Mouse (Mus musculus): ENCODE results near the gene Cog6.
"Not testable (repeated sequence)": the region's sequence is repeated elsewhere in the genome, so short reads cannot be mapped to it uniquely, and the experiment has no call there.

Gene Cog6

GRCm38 (mm10) chr3:52985508-52985941 is 31.5 kb downstream of the Cog6 start:
- in situ Hi-C loops (cut with MboI; ENCODE audit: low pct_unique_long_range_greater_than_20kb in 1 of 2, low sequenced_read_pairs in 2 of 2, unreplicated experiment in 1 of 2), result not testable (repeated sequence)

- in situ Hi-C loops (cut with MboI; ENCODE audit: low pct_unique_long_range_greater_than_20kb in 1 of 2, low sequenced_read_pairs in 2 of 2, unreplicated experiment in 1 of 2), result no loop called here
Measured at GRCm38 (mm10) chr3:52983772-52984171, 33.3 kb downstream of the Cog6 start.

- in situ Hi-C loops (cut with MboI; ENCODE audit: low pct_unique_long_range_greater_than_20kb in 1 of 2, low sequenced_read_pairs in 2 of 2, unreplicated experiment in 1 of 2), result no loop called here
Measured at GRCm38 (mm10) chr3:52982993-52983392, 34.0 kb downstream of the Cog6 start.

GRCm38 (mm10) chr3:52974674-52975556 is 42.1 kb downstream of the Cog6 start:
- in situ Hi-C loops (cut with MboI; ENCODE audit: low pct_unique_long_range_greater_than_20kb in 1 of 2, low sequenced_read_pairs in 2 of 2, unreplicated experiment in 1 of 2), result no loop called here

GRCm38 (mm10) chr3:52972916-52973315 is 44.1 kb downstream of the Cog6 start:
- in situ Hi-C loops (cut with MboI; ENCODE audit: low pct_unique_long_range_greater_than_20kb in 1 of 2, low sequenced_read_pairs in 2 of 2, unreplicated experiment in 1 of 2), result no loop called here

- in situ Hi-C loops (cut with MboI; ENCODE audit: low pct_unique_long_range_greater_than_20kb in 1 of 2, low sequenced_read_pairs in 2 of 2, unreplicated experiment in 1 of 2), result no loop called here
Measured at GRCm38 (mm10) chr3:52967046-52967445, 50.0 kb downstream of the Cog6 start.

DNA sequence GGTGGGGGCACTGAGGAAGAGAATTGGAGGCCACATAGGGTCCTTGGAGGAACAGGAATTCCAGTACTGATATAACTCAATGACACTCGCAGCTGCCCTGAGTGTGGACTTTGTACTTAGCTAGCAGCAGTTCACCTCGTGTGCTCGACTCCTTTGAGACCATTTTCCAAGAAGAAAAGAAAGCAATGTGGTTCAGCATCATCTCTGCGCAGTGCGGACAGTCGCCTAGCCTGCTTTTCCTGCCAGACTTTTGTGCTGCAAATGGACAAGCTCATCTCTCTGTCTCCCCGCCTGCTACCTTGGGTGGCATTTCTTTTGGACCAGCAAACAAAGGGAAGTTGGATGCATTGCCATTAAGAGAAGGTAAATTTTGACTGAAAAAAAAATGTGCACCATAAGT is 52.8 kb downstream of the Cog6 start:
- in situ Hi-C loops (cut with MboI; ENCODE audit: low pct_unique_long_range_greater_than_20kb in 1 of 2, low sequenced_read_pairs in 2 of 2, unreplicated experiment in 1 of 2), result no loop called here

DNA sequence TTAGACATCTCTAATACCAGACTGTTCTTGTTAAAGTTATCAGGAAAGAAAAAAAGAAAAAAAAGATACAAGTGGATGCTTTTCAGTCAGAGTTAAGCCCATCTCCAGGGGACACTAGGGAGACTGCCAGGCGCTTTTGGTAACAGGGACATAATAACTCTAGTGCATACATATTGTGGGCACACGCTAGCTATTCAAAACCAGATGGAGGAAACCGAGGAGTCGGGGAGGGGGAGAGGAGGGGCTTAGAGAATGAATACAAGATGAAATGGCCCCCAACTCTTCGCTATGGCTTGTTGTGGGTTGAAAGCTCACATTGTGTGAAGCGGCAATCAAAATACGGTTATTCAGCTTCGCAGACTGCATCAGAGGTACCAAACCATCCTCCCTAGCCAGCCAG is 53.6 kb downstream of the Cog6 start:
- in situ Hi-C loops (cut with MboI; ENCODE audit: low pct_unique_long_range_greater_than_20kb in 1 of 2, low sequenced_read_pairs in 2 of 2, unreplicated experiment in 1 of 2), result no loop called here

DNA sequence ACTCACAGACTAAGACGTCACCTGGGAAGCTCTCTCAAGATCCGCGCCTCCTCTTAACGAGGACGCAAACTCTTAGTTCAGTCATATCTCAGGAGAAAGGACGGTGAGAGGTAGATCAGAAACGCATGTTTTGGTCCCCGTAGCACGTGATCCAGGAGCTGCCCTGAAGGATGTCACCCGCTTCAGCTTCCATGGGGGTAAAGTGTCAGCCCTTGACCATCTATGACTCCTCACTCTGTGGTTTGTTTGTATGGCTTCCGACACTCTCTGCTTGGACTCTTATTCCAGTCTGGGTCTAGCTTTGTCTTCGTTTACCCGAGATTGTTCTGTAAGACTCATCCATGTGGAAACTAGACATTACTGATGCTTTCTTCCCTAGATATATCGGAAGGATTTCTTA is 54.6 kb downstream of the Cog6 start:
- in situ Hi-C loops (cut with MboI; ENCODE audit: low pct_unique_long_range_greater_than_20kb in 1 of 2, low sequenced_read_pairs in 2 of 2, unreplicated experiment in 1 of 2), result no loop called here

GRCm38 (mm10) chr3:52961661-52962060 is 55.4 kb downstream of the Cog6 start:
- in situ Hi-C loops (cut with MboI; ENCODE audit: low pct_unique_long_range_greater_than_20kb in 1 of 2, low sequenced_read_pairs in 2 of 2, unreplicated experiment in 1 of 2), result no loop called here

DNA sequence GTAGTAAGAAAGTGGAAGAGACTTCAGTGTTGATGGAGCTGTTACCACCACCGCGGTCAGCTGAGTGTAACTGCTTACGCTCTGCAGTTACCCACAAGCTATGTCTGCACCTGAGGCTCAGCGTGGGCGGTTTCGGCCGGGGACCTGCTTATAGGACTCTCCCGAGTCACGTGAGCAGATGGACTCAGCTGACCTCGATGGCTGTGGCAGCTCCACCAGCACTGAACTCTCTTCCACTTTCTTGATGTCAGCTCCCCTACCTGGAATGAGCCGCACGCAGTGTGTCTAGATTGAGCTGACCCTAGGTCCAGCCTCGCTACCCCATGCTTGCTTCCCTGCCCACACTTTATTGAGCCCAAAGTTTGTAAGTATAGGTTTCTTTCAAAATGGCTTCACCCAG is 56.1 kb downstream of the Cog6 start:
- in situ Hi-C loops (cut with MboI; ENCODE audit: low pct_unique_long_range_greater_than_20kb in 1 of 2, low sequenced_read_pairs in 2 of 2, unreplicated experiment in 1 of 2), result no loop called here

GRCm38 (mm10) chr3:52958444-52959120 is 58.5 kb downstream of the Cog6 start:
- in situ Hi-C loops (cut with MboI; ENCODE audit: low pct_unique_long_range_greater_than_20kb in 1 of 2, low sequenced_read_pairs in 2 of 2, unreplicated experiment in 1 of 2), result no loop called here

GRCm38 (mm10) chr3:52957861-52958260 is 59.2 kb downstream of the Cog6 start:
- in situ Hi-C loops (cut with MboI; ENCODE audit: low pct_unique_long_range_greater_than_20kb in 1 of 2, low sequenced_read_pairs in 2 of 2, unreplicated experiment in 1 of 2), result no loop called here

GRCm38 (mm10) chr3:52956236-52956635 is 60.8 kb downstream of the Cog6 start:
- in situ Hi-C loops (cut with MboI; ENCODE audit: low pct_unique_long_range_greater_than_20kb in 1 of 2, low sequenced_read_pairs in 2 of 2, unreplicated experiment in 1 of 2), result no loop called here

DNA sequence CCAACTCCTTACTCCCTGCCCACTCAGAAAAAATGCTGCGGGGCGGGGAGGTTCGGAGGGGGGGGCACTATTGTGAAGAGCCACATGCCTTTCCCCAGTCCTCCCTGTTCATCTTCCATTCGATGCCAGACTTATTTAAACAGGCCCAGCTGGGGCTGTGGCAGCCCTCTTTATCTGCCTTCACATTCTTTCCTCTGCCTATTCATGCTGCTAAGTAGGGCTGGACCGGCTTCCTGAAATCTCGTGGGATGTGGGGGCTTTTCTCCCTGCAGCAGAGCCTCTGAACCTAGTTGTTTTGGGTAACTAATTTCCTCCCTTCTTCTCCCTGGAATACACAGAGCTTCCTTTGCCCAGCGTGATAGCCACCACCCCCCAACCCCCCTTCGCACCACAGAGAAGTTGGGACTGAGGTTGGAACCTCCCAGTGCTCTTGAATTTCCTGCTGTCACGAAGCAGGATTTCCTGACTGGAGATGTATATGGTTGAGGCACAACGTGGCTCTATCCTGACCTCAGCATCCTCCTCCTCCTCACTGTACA is 61.5 kb downstream of the Cog6 start:
- in situ Hi-C loops (cut with MboI; ENCODE audit: low pct_unique_long_range_greater_than_20kb in 1 of 2, low sequenced_read_pairs in 2 of 2, unreplicated experiment in 1 of 2), result no loop called here

DNA sequence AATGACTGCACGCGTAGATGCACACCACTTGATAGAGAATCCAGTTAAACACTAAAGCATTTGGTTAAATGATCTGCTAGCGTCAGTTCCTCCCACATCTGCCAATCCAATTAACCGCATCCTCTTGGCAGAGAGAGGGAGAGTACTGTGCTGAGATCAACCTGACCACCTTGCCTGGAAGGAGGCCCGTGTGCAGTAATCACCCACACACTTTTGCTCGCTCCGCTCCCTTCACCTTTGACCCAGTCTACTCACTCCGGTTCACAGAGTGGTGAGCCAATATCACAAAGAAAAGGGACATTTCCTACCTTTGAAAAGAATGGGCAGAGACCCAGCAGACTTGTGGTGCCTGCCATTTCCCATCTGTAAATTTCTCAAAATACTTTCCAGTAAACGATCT is 62.4 kb downstream of the Cog6 start:
- in situ Hi-C loops (cut with MboI; ENCODE audit: low pct_unique_long_range_greater_than_20kb in 1 of 2, low sequenced_read_pairs in 2 of 2, unreplicated experiment in 1 of 2), result no loop called here

- in situ Hi-C loops (cut with MboI; ENCODE audit: low pct_unique_long_range_greater_than_20kb in 1 of 2, low sequenced_read_pairs in 2 of 2, unreplicated experiment in 1 of 2), result no loop called here
Measured at GRCm38 (mm10) chr3:52953831-52954230, 63.2 kb downstream of the Cog6 start.

DNA sequence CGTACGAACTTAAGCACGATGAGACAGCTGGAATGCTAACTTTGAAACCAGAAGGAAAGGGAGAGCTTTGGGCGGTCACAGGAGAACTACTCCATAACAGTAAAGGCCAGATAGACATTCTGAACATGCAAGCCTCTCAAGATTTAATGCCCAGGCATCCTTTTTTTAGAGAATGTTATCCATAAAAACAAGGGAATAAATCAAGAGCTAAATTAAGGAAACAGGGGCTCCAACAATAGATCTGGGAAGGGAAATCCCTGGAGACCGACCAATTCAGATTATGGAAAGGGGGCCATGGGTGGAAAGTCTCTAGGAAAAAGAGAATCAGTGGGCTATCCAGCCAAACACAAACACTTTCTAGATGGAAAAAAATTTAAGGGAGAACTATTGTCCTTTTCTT is 68.2 kb downstream of the Cog6 start:
- in situ Hi-C loops (cut with MboI; ENCODE audit: low pct_unique_long_range_greater_than_20kb in 1 of 2, low sequenced_read_pairs in 2 of 2, unreplicated experiment in 1 of 2), result loop anchor here in 1 of 2 experiments (25.0 kb wide), 1 partner anchor 687 kb away; the partner anchor contains the start of gene Foxo1

GRCm38 (mm10) chr3:52947444-52947843 is 69.6 kb downstream of the Cog6 start:
- in situ Hi-C loops (cut with MboI; ENCODE audit: low pct_unique_long_range_greater_than_20kb in 1 of 2, low sequenced_read_pairs in 2 of 2, unreplicated experiment in 1 of 2), result loop anchor here in 1 of 2 experiments (25.0 kb wide), 1 partner anchor 685 kb away; the partner anchor contains the start of gene Foxo1

Measured in mouse embryonic stem cell (cell line).